Mouse (Mus musculus) hematopoietic stem cell, adult 5-6 weeks (primary cell): ENCODE results near the gene Alox5. TPM values are rescaled to one million over a fixed set of nuclear protein-coding genes. Genes with fewer than 3 reads are reported as not detected.

Experiments used
- ATAC-seq, 2 experiments: fragments of 125-278 bp in 1 of 2; replicated peaks in 1 of 2; 2 replicates each; pipeline ENCODE4 v1.8.0; 2016 to 2017; ENCODE audit warnings: inconsistent platforms in 2 of 2, mild to moderate bottlenecking in 2 of 2, moderate number of reproducible peaks in 2 of 2, low read depth in 1 of 2, moderate TSS enrichment in 1 of 2; ENCODE audit not compliant: low FRiP score in 2 of 2, poor library complexity in 2 of 2, severe bottlenecking in 2 of 2, insufficient read depth in 1 of 2, low TSS enrichment in 1 of 2
- total RNA-seq: library from RNA; stranded (forward); fragments of 172-1452, 232-1000 nt; gene quantifications from 2 replicates; pipeline ENCODE4 v1.2.3, GENCODE M21; 2017

Alox5 gene
- total RNA-seq, 1 experiment from 2014 or later: 15.2 TPM

- ATAC-seq: no peak
These were observed 90.6 kb downstream of the Alox5 start for GRCm38 (mm10) chr6:116370216-116370976.

DNA sequence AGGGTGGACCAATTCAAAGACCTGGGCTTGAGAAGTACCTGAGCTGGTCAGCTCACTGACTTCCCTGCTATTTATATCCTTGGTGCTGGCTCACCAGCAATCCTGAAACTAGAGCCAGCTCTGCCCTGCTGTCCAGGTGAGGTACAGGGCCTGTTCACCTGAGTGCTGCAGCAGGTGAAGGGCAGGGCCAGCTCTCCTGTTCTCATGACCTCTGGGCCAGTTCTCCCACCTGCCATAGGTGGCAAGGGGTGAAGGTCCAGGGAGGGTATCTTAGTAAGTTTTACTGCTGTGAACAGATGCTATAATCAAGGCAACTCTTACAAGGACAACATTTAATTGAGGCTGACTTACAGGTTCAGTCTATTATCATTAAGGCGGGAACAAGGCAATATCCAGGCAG lies 91.2 kb downstream of the Alox5 start:
- no peak for ATAC-seq

GRCm38 (mm10) chr6:116367971-116368370 lies 93.0 kb downstream of the Alox5 start:
- no peak for ATAC-seq

DNA sequence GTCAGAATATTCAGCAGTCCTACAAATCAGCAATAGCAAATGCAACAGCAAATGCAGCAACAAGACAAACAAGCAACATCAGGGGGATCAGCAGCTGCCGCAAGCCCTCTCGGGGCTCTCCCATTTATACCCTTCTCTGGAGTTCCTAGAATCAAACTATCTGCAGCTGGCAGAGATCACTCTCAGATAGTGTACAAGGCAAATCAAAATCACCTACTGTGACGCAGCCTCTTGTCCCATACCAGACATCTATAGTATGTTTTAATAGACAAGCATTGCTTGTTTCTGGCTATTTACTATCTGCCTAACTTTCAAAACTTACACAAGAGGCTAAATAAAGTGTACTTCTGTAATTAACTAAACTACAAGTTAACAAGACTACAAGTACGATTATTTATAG lies 99.0 kb downstream of the Alox5 start:
- no peak for ATAC-seq

DNA sequence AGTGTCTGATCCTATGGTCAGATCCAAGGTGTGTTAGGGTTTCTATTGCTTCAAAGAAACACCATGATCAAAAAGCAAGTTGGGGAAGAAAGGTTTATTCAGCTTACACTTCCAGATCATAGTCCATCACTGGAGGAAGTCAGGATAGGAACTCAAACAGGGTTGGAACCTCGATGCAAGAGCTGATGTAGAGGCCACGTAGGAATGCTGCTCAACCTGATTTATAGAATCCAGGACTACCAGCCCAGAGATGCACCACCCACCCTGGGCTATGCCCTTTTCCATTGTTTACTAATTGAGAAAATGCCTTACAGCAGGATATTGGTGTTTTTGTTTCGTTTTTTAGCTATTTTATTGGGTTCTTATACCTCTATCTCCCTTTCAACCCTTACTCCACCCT lies 99.5 kb downstream of the Alox5 start:
- ATAC-seq: no peak

Other genes with a start within 250 kb of the Alox5 start
- 23.0 and 32.0 TPM in 2 replicates for gene Zfand4, start 197.0 kb downstream of the Alox5 start, total RNA-seq
- gene March8, start 123.2 kb downstream of the Alox5 start, total RNA-seq: 12.9 and 34.2 TPM in 2 replicates
- not detected in 2 replicates for gene Olfr211, start 27.9 kb upstream of the Alox5 start, total RNA-seq
- not detected in 2 replicates for gene Olfr212, start 45.3 kb upstream of the Alox5 start, total RNA-seq
- not detected in 2 replicates for gene Olfr213, start 77.3 kb upstream of the Alox5 start, total RNA-seq
- gene Gm5580, start 90.0 kb upstream of the Alox5 start, total RNA-seq: 0.15 and 0.81 TPM in 2 replicates
- gene Olfr214, start 93.1 kb upstream of the Alox5 start, total RNA-seq: not detected in 2 replicates
- not detected in 2 replicates for gene Olfr215, start 123.0 kb upstream of the Alox5 start, total RNA-seq
- 73.9 and 95.2 TPM in 2 replicates for gene Zfp422, start 167.8 kb upstream of the Alox5 start, total RNA-seq
- gene Depp1, start 189.4 kb upstream of the Alox5 start, total RNA-seq: 0.75 and 1.7 TPM in 2 replicates
- 11.0 and 20.5 TPM in 2 replicates for gene Rassf4, start 212.8 kb upstream of the Alox5 start, total RNA-seq